In the genomic region with DNA sequence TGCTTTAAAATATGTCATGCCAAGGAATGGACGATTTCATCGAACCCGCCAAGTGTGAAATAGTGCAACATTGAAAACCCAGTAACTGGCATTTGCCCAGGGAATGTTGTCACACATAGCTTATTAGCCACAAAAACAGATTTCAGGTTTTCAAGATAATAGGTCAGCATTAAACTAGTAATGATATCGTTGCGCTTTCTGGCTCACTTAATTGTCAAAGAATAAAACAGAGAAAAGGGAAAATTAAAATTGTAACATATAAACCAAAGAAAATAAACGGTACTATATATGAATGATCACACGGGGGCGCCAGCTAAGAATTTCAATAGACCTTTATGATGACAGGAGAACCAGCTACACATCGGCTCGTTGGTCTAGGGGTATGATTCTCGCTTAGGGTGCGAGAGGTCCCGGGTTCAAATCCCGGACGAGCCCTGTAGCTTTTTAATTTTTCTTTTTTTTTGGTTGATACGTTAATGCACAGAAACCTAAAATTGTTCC, we compare ENCODE assay signal across 7 mouse cellular contexts. TPM values are rescaled to one million over a fixed set of nuclear protein-coding genes. Genes with fewer than 3 reads are reported as not detected.
A peak's percentile ranks its signal among the peaks of the same experiment; 100 is the strongest.
DNase-seq lines count a peak whose midpoint lies in the region; ATAC-seq and TF ChIP-seq lines count a peak whose summit lies in the region.

No protein-coding gene starts in this region.

- intact Hi-C loops in heart, adult 2 months (cut with DNase I) = loop anchor here (2.0 to 10.0 kb wide), 4 partner anchors 59 to 361 kb away; a partner anchor contains a TSS

- no peaks in the 10 kb centered on the region for H3K27me3 ChIP-seq in embryonic facial prominence, embryonic 10.5 days (replicated peaks; ENCODE audit: low read depth, poor library complexity, severe bottlenecking)
- H3K27me3 ChIP-seq in heart, adult 2 months (ENCODE audit: control insufficient read depth, insufficient read depth, low read length) = no peaks in the 10 kb centered on the region
- no peaks in the 10 kb centered on the region for H3K27me3 ChIP-seq in kidney, adult 2 months (replicated peaks; ENCODE audit: control insufficient read depth, insufficient read depth, low read length)
- no peaks in the 10 kb centered on the region for H3K27me3 ChIP-seq in limb, embryonic 12.5 days
- no peaks in the 10 kb centered on the region for H3K27me3 ChIP-seq in midbrain, embryonic 14.5 days (ENCODE audit: control insufficient read depth, insufficient read depth, low read length)

- peak; percentile 82 for DNase-seq in adrenal gland, postnatal 14 days
- peak; percentile 76 for DNase-seq in embryonic facial prominence, embryonic 10.5 days (ENCODE audit: low spot score)
- peak; percentile 73 to 82 for DNase-seq in heart, adult 2 months
- DNase-seq in kidney, adult 2 months = peak; percentile 86
- DNase-seq in midbrain, embryonic 14.5 days = peak; percentile 87
- peak; percentile 70 for DNase-seq in spleen, adult 12 weeks (ENCODE audit: low spot score)

- H3K4me1 ChIP-seq in embryonic facial prominence, embryonic 10.5 days = peaks cover 8% of the 10 kb centered on the region
- peaks cover 2% of the 10 kb centered on the region; the same call in 1 of the 2 replicates for H3K4me1 ChIP-seq in heart, adult 2 months (ENCODE audit: control insufficient read depth, insufficient read depth, low read length)
- H3K4me1 ChIP-seq in kidney, adult 2 months (ENCODE audit: control insufficient read depth, insufficient read depth, low read length) = no peaks in the 10 kb centered on the region
- 0 out of 2 replicates have a peak, but pooled peaks cover 5% of the 10 kb centered on the region for H3K4me1 ChIP-seq in limb, embryonic 12.5 days (replicated peaks)
- no peaks in the 10 kb centered on the region for H3K4me1 ChIP-seq in midbrain, embryonic 14.5 days (ENCODE audit: control insufficient read depth, insufficient read depth, low read length)

- H3K9ac ChIP-seq in heart, adult 2 months (ENCODE audit: low read depth, low read length) = no peak overlapping the region
- H3K9ac ChIP-seq in limb, embryonic 12.5 days (replicated peaks) = no peak overlapping the region; the same call in 1 of the 2 replicates
- H3K9ac ChIP-seq in midbrain, embryonic 14.5 days (replicated peaks; ENCODE audit: low read length) = no peak overlapping the region

- TF ChIP-seq CTCF in heart, adult 2 months (IDR thresholded peaks at IDR 0.05) = peak; percentile 87
- peak; percentile 38; the same call in 1 of the 2 replicates for TF ChIP-seq CTCF in kidney, adult 2 months (conservative IDR thresholded peaks at IDR 0.05; ENCODE audit: insufficient read depth, insufficient read length, low read depth, low read length)

- H3K27ac ChIP-seq in embryonic facial prominence, embryonic 10.5 days (replicated peaks) = peak overlapping the region; percentile 99; the same call in 1 of the 2 replicates
- peak overlapping the region; percentile 90 for H3K27ac ChIP-seq in heart, adult 2 months
- peak overlapping the region; percentile 81; the same call in 1 of the 2 replicates for H3K27ac ChIP-seq in kidney, adult 2 months (ENCODE audit: insufficient read depth, low read depth, low read length)
- H3K27ac ChIP-seq in limb, embryonic 12.5 days = no peak overlapping the region
- no peak overlapping the region for H3K27ac ChIP-seq in midbrain, embryonic 14.5 days (replicated peaks; ENCODE audit: low read depth, low read length)

- no peaks in the 10 kb centered on the region for H3K9me3 ChIP-seq in embryonic facial prominence, embryonic 10.5 days
- H3K9me3 ChIP-seq in limb, embryonic 12.5 days = no peaks in the 10 kb centered on the region
- H3K9me3 ChIP-seq in midbrain, embryonic 14.5 days (ENCODE audit: control insufficient read depth, low read length) = no peaks in the 10 kb centered on the region

- H3K4me3 ChIP-seq in embryonic facial prominence, embryonic 10.5 days = peak overlapping the region; percentile 86
- peak overlapping the region; percentile 77 for H3K4me3 ChIP-seq in heart, adult 2 months
- peak overlapping the region; percentile 97; the same call in 1 of the 2 replicates for H3K4me3 ChIP-seq in kidney, adult 2 months (ENCODE audit: insufficient read depth, low read depth, low read length)
- peak overlapping the region; percentile 77 for H3K4me3 ChIP-seq in limb, embryonic 12.5 days (replicated peaks)
- peak overlapping the region; percentile 76 for H3K4me3 ChIP-seq in midbrain, embryonic 14.5 days (replicated peaks; ENCODE audit: low read depth, low read length)

- H3K4me2 ChIP-seq in limb, embryonic 12.5 days = peak overlapping the region; percentile 53
- peak overlapping the region; percentile 51 for H3K4me2 ChIP-seq in midbrain, embryonic 14.5 days (ENCODE audit: low read length)

- WGBS in embryonic facial prominence, embryonic 10.5 days = 5% methylated on average over 16 of the region's 16 CpGs
- 6% methylated on average over 16 of the region's 16 CpGs for WGBS in heart, adult 2 months
- 5% methylated on average over 16 of the region's 16 CpGs for WGBS in kidney, adult 2 months
- WGBS in limb, embryonic 12.5 days = 6% methylated on average over 16 of the region's 16 CpGs
- 5% methylated on average over 16 of the region's 16 CpGs for WGBS in midbrain, embryonic 14.5 days

- H3K36me3 ChIP-seq in embryonic facial prominence, embryonic 10.5 days (replicated peaks) = no peaks in the 10 kb centered on the region
- no peaks in the 10 kb centered on the region for H3K36me3 ChIP-seq in heart, adult 2 months (ENCODE audit: control insufficient read depth, insufficient read depth, low read length)
- no peaks in the 10 kb centered on the region for H3K36me3 ChIP-seq in kidney, adult 2 months (ENCODE audit: control insufficient read depth, insufficient read depth, low read length)
- H3K36me3 ChIP-seq in limb, embryonic 12.5 days = no peaks in the 10 kb centered on the region
- H3K36me3 ChIP-seq in midbrain, embryonic 14.5 days (ENCODE audit: control insufficient read depth, insufficient read depth, low read length) = no peaks in the 10 kb centered on the region

- TF ChIP-seq POLR2A in heart, adult 2 months (IDR thresholded peaks at IDR 0.05; ENCODE audit: insufficient read depth, low read depth, low read length) = no peak
- no peak for TF ChIP-seq POLR2A in kidney, adult 2 months (IDR thresholded peaks at IDR 0.05; ENCODE audit: low read depth, low read length)

- ATAC-seq in limb, embryonic 12.5 days (ENCODE audit: insufficient number of reproducible peaks, insufficient read depth, low FRiP score, low TSS enrichment, low read depth) = peak; percentile 29; the same call in 1 of the 2 replicates
- ATAC-seq in midbrain, embryonic 14.5 days (ENCODE audit: low FRiP score, low TSS enrichment) = peak; percentile 63; the same call in 1 of the 2 replicates

- no peaks in the 10 kb centered on the region for H3K79me2 ChIP-seq in heart, adult 2 months (replicated peaks; ENCODE audit: control insufficient read depth, insufficient read depth, low read length)

- TF ChIP-seq EP300 in heart, adult 2 months (IDR thresholded peaks at IDR 0.05; ENCODE audit: insufficient read depth, low read depth, low read length) = peak; percentile 66; the same call in 1 of the 2 replicates

RNA-seq across cellular contexts. Expression of a gene that starts 7.0 kb away (rescaled TPM):
- 39.1 and 40.4 TPM in 2 replicates for total RNA-seq in adrenal gland, postnatal 14 days (2021)
- 138 and 139 TPM in 2 replicates for polyA plus RNA-seq in embryonic facial prominence, embryonic 10.5 days (2016; fragmentation: Nextera tagmentation; extraction: Ambion mirVana)
- 10 to 100 TPM; 15.1 to 19.7 TPM for total RNA-seq in heart, adult 2 months (2021)
- polyA plus RNA-seq in heart, adult 2 months (2012; rRNA removed) = 18.3 and 25.6 TPM in 2 replicates
- 38.6 and 42.0 TPM in 2 replicates for polyA plus RNA-seq in kidney, adult 2 months (2012; rRNA removed)
- polyA plus RNA-seq in limb, embryonic 12.5 days (2016; fragmentation: Nextera tagmentation; extraction: Ambion mirVana) = 172 and 173 TPM in 2 replicates
- 138 and 159 TPM in 2 replicates for polyA plus RNA-seq in midbrain, embryonic 14.5 days (2014; fragmentation: Nextera tagmentation; extraction: Ambion mirVana)

Comparison
In these comparisons a context has a peak if more than half of its experiments do, and no peak if none do; other contexts are left out.
1. H3K27ac ChIP-seq: peak in embryonic facial prominence, embryonic 10.5 days (single experiment), heart, adult 2 months (single experiment) and kidney, adult 2 months (single experiment); none in limb, embryonic 12.5 days (single experiment) and midbrain, embryonic 14.5 days (single experiment).
2. Peak in every context shown above with its lines, with median percentiles within 50 percentile points of each other: DNase-seq and H3K4me3 ChIP-seq.